Mouse (Mus musculus) hindbrain, embryonic 15.5 days (tissue): ENCODE data around the gene Plekhg6. TPM values are rescaled to one million over a fixed set of nuclear protein-coding genes. Genes with fewer than 3 reads are reported as not detected.

Experiments
- ATAC-seq: fragments of 200-750 bp; cut with Nextera tagmentation; 2 replicates; pipeline ENCODE4 v1.8.0; 2017; ENCODE audit warnings: low read depth, moderate number of reproducible peaks, moderate TSS enrichment; ENCODE audit not compliant: low FRiP score
- H3K27ac ChIP-seq: fragments of 300-500 bp; sonication (generic); replicated peaks from 2 replicates; pipeline ENCODE4 v1.5.1; 2015; ENCODE audit warnings: mild to moderate bottlenecking, inconsistent platforms
- H3K27me3 ChIP-seq: fragments of 300-500 bp; sonication (generic); 2 replicates; pipeline ENCODE4 v1.6.1; 2015; ENCODE audit warnings: control low read depth, inconsistent platforms
- H3K36me3 ChIP-seq: fragments of 300-500 bp; sonication (generic); 2 replicates; pipeline ENCODE4 v1.6.1; 2015; ENCODE audit warnings: control low read depth, inconsistent platforms
- H3K4me1 ChIP-seq: fragments of 300-500 bp; sonication (generic); replicated peaks from 2 replicates; pipeline ENCODE4 v1.6.1; 2015; ENCODE audit warnings: control low read depth, inconsistent platforms
- H3K4me2 ChIP-seq: fragments of 300-500 bp; sonication (generic); 2 replicates; pipeline ENCODE4 v1.6.1; 2015; ENCODE audit warnings: moderate library complexity, mild to moderate bottlenecking, inconsistent platforms
- H3K4me3 ChIP-seq: fragments of 300-500 bp; sonication (generic); 2 replicates; pipeline ENCODE4 v1.5.1; 2015; ENCODE audit warnings: mild to moderate bottlenecking, inconsistent platforms
- H3K9ac ChIP-seq: fragments of 300-500 bp; sonication (generic); 2 replicates; pipeline ENCODE4 v1.6.1; 2015; ENCODE audit warnings: inconsistent platforms
- H3K9me3 ChIP-seq: fragments of 300-500 bp; sonication (generic); 2 replicates; pipeline ENCODE4 v1.6.1; 2016; ENCODE audit warnings: control low read depth, inconsistent platforms
- WGBS: fragments of 180-500 bp; shearing (Covaris S2); methylation state at CpG from one replicate; pipeline ENCODE4 v1.1.7; 2015; 5-methylcytosine and 5-hydroxymethylcytosine counted together
- polyA plus RNA-seq: library from polyadenylated mRNA; unstranded; fragments of >200 nt; fragmentation: Nextera tagmentation; extraction: Ambion mirVana; gene quantifications from 2 replicates; pipeline ENCODE4 v1.2.1, GENCODE M21; 2015

Gene Plekhg6
- polyA plus RNA-seq, 1 experiment from 2014 or later: 0.16 TPM

DNA sequence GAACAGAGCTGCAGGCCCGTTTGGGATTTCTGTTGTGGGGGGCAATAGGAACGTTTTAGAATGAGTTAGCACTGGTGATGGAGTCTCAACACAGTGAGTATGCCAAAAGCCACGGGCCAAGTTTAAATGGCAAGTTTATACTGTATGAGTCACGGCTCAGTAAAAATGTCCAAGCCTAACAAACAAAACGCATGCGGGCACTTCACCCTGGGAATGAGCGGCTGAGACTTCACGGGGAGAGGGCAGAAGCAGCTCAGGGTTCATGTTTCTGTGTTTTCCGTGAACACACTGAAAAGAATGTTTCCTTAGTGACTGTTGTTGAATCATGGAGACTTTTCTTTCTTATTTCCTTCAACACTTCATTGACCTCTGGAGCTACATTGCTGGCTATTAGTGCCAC lies 32.7 kb upstream of the Plekhg6 start:
- Histone ChIP-seq H3K27me3 (0 out of 2 replicates have a peak, but pooled peaks cover 3% of the 10 kb centered on the region), H3K4me1 (no peaks in the 10 kb centered on the region), H3K36me3 (no peaks in the 10 kb centered on the region), H3K9me3 (no peaks in the 10 kb centered on the region), H3K4me3 (no peak overlapping the region), H3K4me2 (no peak overlapping the region), H3K27ac (no peak overlapping the region), H3K9ac (no peak overlapping the region)
- ATAC-seq: no peak
- WGBS: 79% methylated on average over 9 of the region's 9 CpGs

DNA sequence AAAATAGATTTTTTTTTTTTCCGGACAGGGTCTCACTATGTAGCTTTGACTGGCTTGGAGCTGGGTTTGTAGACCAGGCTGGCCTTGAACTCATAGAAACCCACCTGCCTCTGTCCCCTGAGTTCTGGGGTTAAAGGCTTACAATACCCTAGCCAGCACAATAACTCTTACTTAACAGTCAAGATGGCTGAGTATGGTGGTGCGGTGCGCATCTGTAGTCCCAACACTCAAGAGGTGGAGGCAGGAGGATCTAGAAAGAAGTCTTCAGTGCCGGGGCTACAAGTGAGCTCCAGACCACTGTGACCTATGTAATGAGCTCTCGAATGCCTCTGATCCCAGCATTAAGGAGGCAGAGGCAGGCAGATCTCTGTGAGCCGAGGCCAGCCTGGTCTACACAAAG lies 31.1 kb upstream of the Plekhg6 start:
- no peaks in the 10 kb centered on the region for H3K27me3 ChIP-seq
- H3K4me3 ChIP-seq: no peak overlapping the region
- no peaks in the 10 kb centered on the region for H3K9me3 ChIP-seq
- WGBS: 94% methylated on average over 6 of the region's 6 CpGs
- no peaks in the 10 kb centered on the region for H3K4me1 ChIP-seq
- H3K9ac ChIP-seq: no peak overlapping the region
- no peak for ATAC-seq
- no peaks in the 10 kb centered on the region for H3K36me3 ChIP-seq
- no peak overlapping the region for H3K27ac ChIP-seq
- H3K4me2 ChIP-seq: no peak overlapping the region

DNA sequence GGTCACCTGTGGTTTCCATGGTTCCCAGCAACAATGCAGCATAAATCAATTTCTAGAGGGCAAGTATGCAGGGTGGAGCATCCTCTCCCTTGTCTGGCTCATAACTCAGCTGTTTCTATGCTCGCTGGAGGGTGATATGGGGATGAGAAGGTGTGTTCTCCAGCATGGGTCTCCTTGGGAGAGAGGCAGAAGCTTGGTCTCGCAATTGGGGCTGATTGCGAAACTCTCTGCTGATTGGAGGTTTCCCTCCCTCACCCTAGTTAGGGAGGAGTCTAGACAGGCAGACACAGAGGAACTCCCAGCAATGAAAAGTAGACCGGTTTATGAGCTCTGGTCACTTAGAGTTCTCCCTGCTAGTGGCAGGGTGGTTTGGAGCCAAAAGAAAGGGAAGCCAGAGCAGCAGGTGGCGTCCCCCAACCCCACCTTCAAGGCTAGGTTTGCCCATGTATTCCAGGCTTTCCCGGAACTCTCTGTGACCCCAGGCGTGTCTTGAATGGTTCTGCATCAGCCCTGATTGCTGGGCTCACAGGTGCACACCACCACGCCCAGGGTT lies 30.5 kb upstream of the Plekhg6 start:
- Histone ChIP-seq H3K4me3 (no peak overlapping the region), H3K27me3 (no peaks in the 10 kb centered on the region), H3K4me2 (no peak overlapping the region), H3K27ac (no peak overlapping the region), H3K9me3 (no peaks in the 10 kb centered on the region), H3K9ac (no peak overlapping the region), H3K4me1 (no peaks in the 10 kb centered on the region), H3K36me3 (no peaks in the 10 kb centered on the region)
- no peak for ATAC-seq
- WGBS: 67% methylated on average over 8 of the region's 8 CpGs

DNA sequence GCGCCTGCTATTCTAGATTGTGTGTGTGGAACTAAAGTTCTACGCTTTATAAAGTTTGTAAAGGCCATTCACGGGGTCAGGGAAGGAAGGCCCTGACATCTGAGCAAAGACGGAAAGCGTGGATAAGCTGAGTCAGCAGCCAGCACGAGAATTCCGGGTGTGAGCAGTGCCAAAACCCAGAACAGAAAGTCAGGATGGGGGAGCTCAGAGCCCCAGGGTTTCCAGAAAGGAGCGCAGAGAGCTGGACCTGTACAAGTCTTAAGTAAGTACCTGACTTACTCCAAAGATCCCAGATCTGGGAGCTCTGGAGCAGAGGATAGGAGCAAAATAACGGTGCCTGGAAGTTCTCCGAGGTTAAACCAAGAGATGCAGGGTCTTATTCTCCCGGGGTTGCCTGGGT lies 30.0 kb upstream of the Plekhg6 start:
- WGBS: 68% methylated on average over 11 of the region's 11 CpGs
- H3K27me3 ChIP-seq: no peaks in the 10 kb centered on the region
- no peaks in the 10 kb centered on the region for H3K4me1 ChIP-seq
- H3K4me3 ChIP-seq: no peak overlapping the region
- no peak overlapping the region for H3K9ac ChIP-seq
- no peaks in the 10 kb centered on the region for H3K9me3 ChIP-seq
- ATAC-seq: no peak
- no peak overlapping the region for H3K4me2 ChIP-seq
- H3K36me3 ChIP-seq: no peaks in the 10 kb centered on the region
- H3K27ac ChIP-seq: no peak overlapping the region

DNA sequence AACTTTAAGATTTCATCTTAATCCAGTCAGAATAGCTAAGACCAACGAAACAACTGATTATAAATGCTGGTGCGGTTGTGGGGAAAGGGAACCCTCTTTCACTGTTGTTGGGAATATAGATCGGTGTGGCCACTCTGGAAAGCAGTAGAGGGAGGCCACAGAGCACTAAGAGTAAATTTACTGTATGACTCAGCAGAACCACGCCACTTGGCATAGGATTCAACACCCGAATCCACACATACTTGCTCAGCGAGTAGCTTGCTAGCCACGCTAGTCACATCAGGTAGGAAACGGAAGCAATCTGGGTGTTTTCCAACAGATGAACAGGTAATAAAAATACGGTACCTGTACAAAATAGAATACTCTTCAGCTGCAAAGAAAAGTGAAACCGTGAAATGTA lies 27.1 kb upstream of the Plekhg6 start:
- Histone ChIP-seq H3K36me3 (no peaks in the 10 kb centered on the region), H3K4me3 (no peak overlapping the region), H3K27me3 (no peaks in the 10 kb centered on the region), H3K9me3 (no peaks in the 10 kb centered on the region), H3K4me2 (no peak overlapping the region), H3K4me1 (no peaks in the 10 kb centered on the region), H3K27ac (no peak overlapping the region), H3K9ac (no peak overlapping the region)
- ATAC-seq: no peak
- WGBS: 95% methylated on average over 10 of the region's 10 CpGs

DNA sequence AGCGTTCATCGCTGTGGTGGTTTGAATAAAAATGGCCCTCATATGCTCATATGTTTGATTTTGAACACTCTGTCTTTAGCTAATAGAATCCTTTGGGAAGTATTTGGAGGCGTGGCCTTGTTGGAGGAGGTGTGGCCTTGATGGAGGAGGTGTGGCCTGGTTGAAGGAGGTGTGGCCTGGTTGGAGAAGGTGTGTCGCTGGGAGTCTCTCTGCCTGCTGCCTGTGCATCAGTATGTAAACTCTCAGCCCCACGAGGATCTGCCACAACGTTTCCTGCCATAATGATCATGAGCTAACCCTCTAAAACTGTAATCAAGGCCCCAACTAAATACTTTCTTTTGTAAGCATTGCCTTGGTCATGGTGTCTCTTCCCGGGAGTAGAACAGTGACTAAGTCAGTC lies 26.6 kb upstream of the Plekhg6 start:
- H3K27ac ChIP-seq: no peak overlapping the region
- H3K4me1 ChIP-seq: no peaks in the 10 kb centered on the region
- WGBS: 85% methylated on average over 7 of the region's 7 CpGs
- no peak overlapping the region for H3K4me3 ChIP-seq
- no peaks in the 10 kb centered on the region for H3K36me3 ChIP-seq
- H3K27me3 ChIP-seq: no peaks in the 10 kb centered on the region
- no peak overlapping the region for H3K4me2 ChIP-seq
- H3K9me3 ChIP-seq: no peaks in the 10 kb centered on the region
- no peak overlapping the region for H3K9ac ChIP-seq
- no peak for ATAC-seq

DNA sequence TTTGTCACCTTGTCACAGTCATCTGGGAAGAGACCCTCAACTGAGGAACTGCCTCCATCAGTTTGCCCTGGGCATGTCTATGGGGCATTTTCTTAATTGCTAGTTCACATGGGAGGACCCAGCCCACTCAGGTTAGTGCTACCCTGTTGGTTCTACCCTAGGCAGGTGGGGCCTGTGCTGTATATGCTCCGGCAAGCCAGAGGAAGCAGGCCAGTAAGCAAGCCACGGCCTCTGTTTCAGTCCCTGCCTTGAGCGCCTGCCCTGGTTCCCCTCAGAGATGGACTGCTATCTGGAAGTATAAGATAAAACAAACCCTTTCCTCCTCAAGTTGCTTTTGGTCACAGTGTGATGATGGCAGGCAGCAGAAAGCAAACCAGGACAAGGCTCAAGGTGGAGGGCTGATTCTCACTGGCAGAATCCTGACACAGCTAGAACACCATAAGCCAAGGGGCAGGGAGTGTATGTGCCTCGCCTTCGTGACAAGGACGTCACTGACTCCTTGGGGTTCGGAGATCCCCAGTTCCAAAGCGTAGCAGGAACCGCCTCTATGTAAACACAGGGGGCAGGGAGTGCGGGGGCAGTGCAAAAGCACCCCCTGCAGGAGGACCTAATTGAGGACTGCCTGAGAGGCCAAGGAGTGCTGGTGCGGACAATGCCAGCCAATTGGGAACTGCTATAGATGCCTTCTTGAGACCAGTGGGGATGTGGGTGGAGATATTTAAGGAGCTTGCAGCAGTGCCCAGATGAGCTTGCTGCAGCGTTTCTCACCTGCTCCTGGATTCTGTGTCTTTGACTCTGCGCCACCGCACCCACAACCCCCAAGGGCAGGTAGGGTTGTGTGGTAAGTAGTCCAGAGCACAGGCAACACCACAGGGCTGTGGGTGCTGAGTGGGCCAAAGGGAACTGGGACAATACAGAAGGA lies 25.1 kb upstream of the Plekhg6 start:
- ATAC-seq: no peak
- no peak overlapping the region for H3K9ac ChIP-seq
- 64% methylated on average over 14 of the region's 14 CpGs for WGBS

DNA sequence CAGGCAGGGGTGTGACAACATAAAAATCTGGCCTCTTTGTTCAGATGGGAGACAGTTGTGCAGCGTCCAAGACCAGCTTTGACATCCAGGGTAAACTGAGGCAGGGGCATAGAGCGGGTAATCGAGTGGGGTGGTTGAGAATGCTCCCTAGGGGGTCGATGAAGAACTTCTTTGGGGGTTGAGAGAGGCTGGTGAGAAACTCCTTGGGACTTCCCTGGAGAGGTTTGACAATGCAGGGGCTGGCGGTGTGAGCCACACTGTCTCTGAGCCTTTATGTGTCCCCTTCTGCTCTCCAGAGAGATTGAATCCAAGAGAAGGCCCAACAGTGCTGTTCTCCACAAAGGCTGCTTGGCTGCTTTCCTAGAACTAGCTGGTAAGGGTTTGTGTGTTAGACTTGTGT lies 9.3 kb upstream of the Plekhg6 start:
- Histone ChIP-seq H3K9ac (no peak overlapping the region), H3K4me2 (no peak overlapping the region), H3K27ac (no peak overlapping the region), H3K9me3 (no peaks in the 10 kb centered on the region), H3K27me3 (no peaks in the 10 kb centered on the region), H3K4me3 (no peak overlapping the region), H3K36me3 (no peaks in the 10 kb centered on the region), H3K4me1 (no peaks in the 10 kb centered on the region)
- no peak for ATAC-seq
- 88% methylated on average over 5 of the region's 5 CpGs for WGBS

More for the DNA sequence above, 25.1 kb upstream of the Plekhg6 start:
- no peaks in the 10 kb centered on the region for H3K4me1 ChIP-seq
- no peak overlapping the region for H3K4me3 ChIP-seq
- no peaks in the 10 kb centered on the region for H3K9me3 ChIP-seq
- no peaks in the 10 kb centered on the region for H3K36me3 ChIP-seq
- no peak overlapping the region for H3K27ac ChIP-seq
- H3K4me2 ChIP-seq: no peak overlapping the region
- H3K27me3 ChIP-seq: no peaks in the 10 kb centered on the region

DNA sequence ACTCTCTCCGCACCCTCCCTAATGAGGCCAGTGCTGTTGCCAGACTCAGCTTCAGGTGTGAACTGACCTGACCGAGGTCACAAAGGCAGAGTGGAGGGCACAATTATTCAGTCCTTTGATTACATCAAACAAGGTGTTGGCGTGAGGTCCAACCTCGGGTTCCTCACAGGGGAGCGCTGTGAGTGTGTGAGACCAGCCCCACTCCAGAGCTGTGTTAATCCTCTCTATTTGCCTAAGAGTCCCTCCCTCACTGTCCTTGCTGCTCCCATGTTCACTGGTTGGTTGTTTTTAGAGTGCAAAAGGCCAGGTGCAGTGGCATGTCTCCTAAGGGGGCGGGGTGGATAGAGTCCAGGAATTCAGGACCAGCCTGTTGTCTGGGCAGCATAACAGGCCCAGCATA lies 5.5 kb upstream of the Plekhg6 start:
- H3K4me3 ChIP-seq: no peak overlapping the region
- no peaks in the 10 kb centered on the region for H3K36me3 ChIP-seq
- peaks cover 13% of the 10 kb centered on the region for H3K27me3 ChIP-seq
- ATAC-seq: no peak
- no peaks in the 10 kb centered on the region for H3K4me1 ChIP-seq
- no peak overlapping the region for H3K4me2 ChIP-seq
- no peak overlapping the region for H3K9ac ChIP-seq
- 83% methylated on average over 6 of the region's 6 CpGs for WGBS
- no peak overlapping the region for H3K27ac ChIP-seq
- no peaks in the 10 kb centered on the region for H3K9me3 ChIP-seq

DNA sequence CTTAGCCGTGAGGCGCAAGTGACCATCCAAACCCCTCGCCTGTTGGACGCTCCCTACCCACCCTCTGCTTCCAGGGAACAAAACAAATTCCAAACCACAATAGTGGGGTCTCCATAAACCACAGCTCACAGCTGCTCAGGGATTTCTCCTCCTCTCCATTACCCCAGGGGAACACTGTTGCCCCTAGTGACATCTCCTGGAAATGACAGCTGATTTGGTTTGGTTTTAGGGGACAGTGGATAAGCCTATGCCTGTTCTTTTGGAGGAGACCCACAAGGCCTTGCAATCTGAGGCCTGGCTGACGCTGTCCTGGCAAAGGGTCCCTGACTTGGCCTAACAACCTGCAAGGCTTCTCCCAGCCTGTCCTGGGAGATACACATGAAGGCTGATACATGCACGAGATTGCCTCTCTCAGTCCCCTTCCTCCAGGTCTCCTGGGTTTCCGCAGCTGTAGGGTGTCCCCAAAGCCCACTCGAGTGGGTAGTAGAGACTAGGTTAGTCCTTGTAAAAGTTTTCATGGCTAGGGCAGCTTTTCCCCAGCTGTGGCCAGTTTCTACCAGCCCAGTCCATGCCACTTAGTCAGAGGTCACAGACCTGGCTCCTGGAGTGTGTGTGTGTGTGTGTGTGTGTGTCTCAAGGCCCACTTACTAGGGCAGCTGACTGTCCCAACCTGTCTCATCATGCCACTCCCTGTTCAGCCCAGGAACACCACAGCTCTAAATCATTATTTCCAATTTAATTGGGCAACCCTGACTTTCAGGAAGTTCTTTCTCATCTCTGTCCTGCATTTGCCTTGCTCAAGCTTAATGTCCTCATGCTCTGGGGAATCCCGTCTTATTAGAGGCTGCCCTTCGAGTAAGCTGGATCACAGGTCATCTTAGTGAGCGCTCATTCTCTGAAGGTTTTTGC lies 4.7 kb upstream of the Plekhg6 start:
- H3K4me1 ChIP-seq: peaks cover 4% of the 10 kb centered on the region
- no peaks in the 10 kb centered on the region for H3K9me3 ChIP-seq
- no peaks in the 10 kb centered on the region for H3K36me3 ChIP-seq
- H3K27ac ChIP-seq: no peak overlapping the region
- no peak overlapping the region for H3K9ac ChIP-seq
- no peak for ATAC-seq
- no peak overlapping the region for H3K4me2 ChIP-seq
- WGBS: 66% methylated on average over 11 of the region's 11 CpGs
- H3K4me3 ChIP-seq: no peak overlapping the region
- H3K27me3 ChIP-seq: peaks cover 20% of the 10 kb centered on the region

DNA sequence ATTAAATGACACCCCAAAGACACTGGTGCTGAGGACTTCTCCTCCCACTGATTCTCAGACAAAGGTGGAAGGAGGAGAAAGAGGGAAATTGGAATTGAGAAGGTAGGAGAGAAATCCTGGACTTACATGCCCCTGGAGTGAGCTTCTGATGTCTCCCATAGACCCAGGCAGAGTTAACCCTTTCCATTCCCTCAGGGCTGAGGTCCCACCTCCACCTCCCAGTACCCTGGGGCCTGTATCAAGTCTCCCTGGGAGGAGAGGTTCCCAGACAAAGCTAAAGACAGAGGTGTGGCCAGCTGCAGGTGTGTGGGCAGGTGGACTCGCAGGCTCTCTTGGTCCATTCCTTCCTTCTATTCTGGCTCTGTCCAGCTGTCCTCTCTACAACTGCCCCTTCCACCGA lies 1.4 kb upstream of the Plekhg6 start:
- peaks cover 17% of the 10 kb centered on the region for H3K4me1 ChIP-seq
- H3K27ac ChIP-seq: no peak overlapping the region
- WGBS: 72% methylated on average over 2 of the region's 2 CpGs
- H3K4me3 ChIP-seq: no peak overlapping the region
- H3K36me3 ChIP-seq: no peaks in the 10 kb centered on the region
- H3K9ac ChIP-seq: no peak overlapping the region
- H3K27me3 ChIP-seq: peaks cover 53% of the 10 kb centered on the region
- H3K4me2 ChIP-seq: no peak overlapping the region
- H3K9me3 ChIP-seq: no peaks in the 10 kb centered on the region
- ATAC-seq: no peak

DNA sequence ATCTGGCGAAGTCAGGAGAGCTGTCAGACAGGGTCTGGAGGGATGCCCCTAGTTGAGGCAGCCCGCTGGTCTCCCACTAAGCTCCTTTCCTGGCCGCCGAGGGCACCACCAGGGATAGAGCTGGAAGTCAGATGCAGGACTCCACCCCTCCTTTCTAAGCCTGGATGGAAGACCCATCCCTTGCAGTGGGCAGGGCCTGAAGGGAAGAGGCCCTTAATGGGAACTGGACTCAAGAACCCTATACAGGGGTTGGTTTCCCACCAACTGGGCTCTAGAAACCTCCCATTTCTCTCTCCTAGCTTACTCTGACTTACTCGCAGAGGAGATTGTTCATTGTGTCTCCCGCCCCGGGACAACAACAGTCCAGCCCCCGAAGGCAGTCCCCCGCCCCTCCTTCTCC lies 812 bp downstream of the Plekhg6 start:
- H3K36me3 ChIP-seq: no peaks in the 10 kb centered on the region
- peak overlapping the region; percentile 35 for H3K4me3 ChIP-seq
- H3K9me3 ChIP-seq: no peaks in the 10 kb centered on the region
- no peak overlapping the region for H3K27ac ChIP-seq
- H3K27me3 ChIP-seq: peaks cover 54% of the 10 kb centered on the region
- no peak for ATAC-seq
- H3K4me2 ChIP-seq: peak overlapping the region; percentile 77
- peaks cover 17% of the 10 kb centered on the region for H3K4me1 ChIP-seq
- H3K9ac ChIP-seq: no peak overlapping the region
- WGBS: 2% methylated on average over 9 of the region's 9 CpGs
